Mouse (Mus musculus): ENCODE results near the gene Gm11096. TPM values are rescaled to one million over a fixed set of nuclear protein-coding genes. Genes with fewer than 3 reads are reported as not detected.

Gene Gm11096
- polyA plus RNA-seq (2015; fragmentation: Nextera tagmentation; extraction: Ambion mirVana), result not detected in 2 replicates

DNA sequence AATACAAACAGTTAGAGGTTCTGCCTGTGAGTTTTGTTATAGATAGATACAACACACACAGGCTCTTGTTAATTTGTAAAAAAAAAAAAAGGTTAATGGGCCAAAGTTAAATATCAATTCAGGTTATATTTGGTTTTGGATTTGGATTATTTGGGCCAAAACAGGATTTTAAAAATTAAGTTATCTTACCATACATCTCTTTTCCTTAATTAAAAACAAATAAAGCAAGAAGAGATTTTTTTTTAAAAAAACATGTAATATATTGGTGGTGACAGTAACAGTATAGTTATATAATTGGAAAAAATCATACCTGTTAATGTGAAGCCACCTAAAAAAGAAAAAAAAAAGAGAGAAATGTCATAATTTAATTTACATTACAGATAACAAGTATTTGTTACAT, at the start of gene Gm11096:
TSS of gene Gm11096 (plus strand) at position 301 of the 400 bp plus-strand sequence.
- H3K36me3 ChIP-seq (ENCODE audit: control insufficient read depth, insufficient read depth, low read length), result no peaks in the 10 kb centered on the region
- no peaks in the 10 kb centered on the region for H3K9me3 ChIP-seq (replicated peaks; ENCODE audit: control insufficient read depth, low read length, poor library complexity, severe bottlenecking)
- H3K4me2 ChIP-seq (ENCODE audit: low read length), result no peak within 1 kb of the TSS
- H3K4me1 ChIP-seq (ENCODE audit: control insufficient read depth, insufficient read depth, low read length), result 0 out of 2 replicates have a peak, but pooled peaks cover 2% of the 10 kb centered on the region
- H3K27ac ChIP-seq (ENCODE audit: low read length), result no peak within 1 kb of the TSS
- H3K4me3 ChIP-seq (ENCODE audit: low read depth, low read length), result no peak within 1 kb of the TSS
- H3K27me3 ChIP-seq (ENCODE audit: control insufficient read depth, insufficient read depth, low read depth, low read length), result no peaks in the 10 kb centered on the region
- no peak within 1 kb of the TSS for H3K9ac ChIP-seq (ENCODE audit: low read depth, low read length)
- no peak for ATAC-seq

GRCm38 (mm10) chr17:81393040-81393439, 48.5 kb upstream of the Gm11096 start:
- H3K36me3 ChIP-seq (ENCODE audit: control insufficient read depth, insufficient read depth, low read length), result peaks cover 3% of the 10 kb centered on the region; the same call in 1 of the 2 replicates
- no peak overlapping the region for H3K9ac ChIP-seq (ENCODE audit: low read depth, low read length)
- no peak overlapping the region for H3K27ac ChIP-seq (ENCODE audit: low read length)
- WGBS, result 86% methylated on average over 4 of the region's 4 CpGs
- H3K4me2 ChIP-seq (ENCODE audit: low read length), result no peak overlapping the region
- H3K4me3 ChIP-seq (ENCODE audit: low read depth, low read length), result no peak overlapping the region
- no peaks in the 10 kb centered on the region for H3K27me3 ChIP-seq (ENCODE audit: control insufficient read depth, insufficient read depth, low read depth, low read length)
- no peak for ATAC-seq
- no peaks in the 10 kb centered on the region; the same call in none of the 2 replicates for H3K4me1 ChIP-seq (ENCODE audit: control insufficient read depth, insufficient read depth, low read length)
- H3K9me3 ChIP-seq (replicated peaks; ENCODE audit: control insufficient read depth, low read length, poor library complexity, severe bottlenecking), result no peaks in the 10 kb centered on the region

- 28% methylated on average over 2 of the region's 2 CpGs for WGBS
- H3K27ac ChIP-seq (ENCODE audit: low read length), result 0 out of 2 replicates have a peak overlapping the region, but pooled peaks have one; percentile 2
Measured at GRCm38 (mm10) chr17:81394124-81394523, 47.4 kb upstream of the Gm11096 start.

DNA sequence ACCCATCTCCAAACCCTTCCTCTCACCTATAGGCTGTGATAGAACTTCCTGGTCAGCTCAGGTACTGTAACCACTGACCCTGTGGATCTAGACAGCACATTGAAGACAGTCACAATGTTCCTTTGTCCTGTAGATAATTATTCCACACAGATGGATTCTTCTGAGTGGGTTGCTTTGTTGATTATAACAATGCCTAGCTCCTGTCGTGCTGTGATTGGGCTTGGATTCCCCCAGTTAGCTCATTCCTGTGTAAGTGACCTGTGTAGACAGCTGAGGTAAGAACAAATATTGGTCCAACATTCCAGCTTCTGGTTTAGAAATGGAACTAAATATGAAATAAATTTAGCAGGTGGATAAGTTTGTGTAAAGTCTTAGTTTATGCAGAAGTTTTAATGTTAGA, 44.1 kb upstream of the Gm11096 start:
- Histone ChIP-seq H3K9me3 (replicated peaks; ENCODE audit: control insufficient read depth, low read length, poor library complexity, severe bottlenecking) (no peaks in the 10 kb centered on the region), H3K4me3 (ENCODE audit: low read depth, low read length) (no peak overlapping the region), H3K27ac (ENCODE audit: low read length) (no peak overlapping the region), H3K36me3 (ENCODE audit: control insufficient read depth, insufficient read depth, low read length) (no peaks in the 10 kb centered on the region), H3K4me1 (ENCODE audit: control insufficient read depth, insufficient read depth, low read length) (peaks cover 4% of the 10 kb centered on the region), H3K27me3 (ENCODE audit: control insufficient read depth, insufficient read depth, low read depth, low read length) (no peaks in the 10 kb centered on the region), H3K9ac (ENCODE audit: low read depth, low read length) (no peak overlapping the region), H3K4me2 (ENCODE audit: low read length) (no peak overlapping the region)
- ATAC-seq, result no peak
- 45% methylated on average over 1 of the region's 1 CpGs for WGBS

More at GRCm38 (mm10) chr17:81394124-81394523, 47.4 kb upstream of the Gm11096 start:
- peak; percentile 61; the same call in 1 of the 2 replicates for ATAC-seq
- H3K27me3 ChIP-seq (ENCODE audit: control insufficient read depth, insufficient read depth, low read depth, low read length), result no peaks in the 10 kb centered on the region
- no peaks in the 10 kb centered on the region for H3K36me3 ChIP-seq (ENCODE audit: control insufficient read depth, insufficient read depth, low read length)
- no peak overlapping the region for H3K4me2 ChIP-seq (ENCODE audit: low read length)
- H3K9me3 ChIP-seq (replicated peaks; ENCODE audit: control insufficient read depth, low read length, poor library complexity, severe bottlenecking), result no peaks in the 10 kb centered on the region
- H3K9ac ChIP-seq (ENCODE audit: low read depth, low read length), result no peak overlapping the region
- no peaks in the 10 kb centered on the region; the same call in none of the 2 replicates for H3K4me1 ChIP-seq (ENCODE audit: control insufficient read depth, insufficient read depth, low read length)
- H3K4me3 ChIP-seq (ENCODE audit: low read depth, low read length), result no peak overlapping the region

DNA sequence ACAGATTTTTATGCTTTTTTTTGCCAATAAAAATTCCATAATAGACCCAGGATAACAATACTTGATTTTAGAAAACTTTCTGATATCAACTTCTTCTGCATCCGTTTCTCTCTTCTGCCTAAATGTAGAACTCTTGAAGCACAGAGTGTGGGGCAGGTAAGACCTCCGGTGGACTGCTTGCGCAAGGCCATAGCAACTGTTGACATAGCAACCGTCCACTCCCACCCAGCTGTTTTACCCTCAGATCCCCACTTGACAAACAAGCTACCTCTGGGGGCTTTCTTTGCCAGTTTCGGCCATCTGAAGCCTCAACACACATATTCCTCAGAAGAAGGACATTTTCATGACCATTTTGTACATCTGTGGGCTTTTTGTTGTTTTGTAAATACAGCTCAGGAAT, 41.2 kb upstream of the Gm11096 start:
- no peak for ATAC-seq
- Histone ChIP-seq H3K27ac (ENCODE audit: low read length) (no peak overlapping the region), H3K36me3 (ENCODE audit: control insufficient read depth, insufficient read depth, low read length) (no peaks in the 10 kb centered on the region), H3K9ac (ENCODE audit: low read depth, low read length) (no peak overlapping the region), H3K4me1 (ENCODE audit: control insufficient read depth, insufficient read depth, low read length) (peaks cover 8% of the 10 kb centered on the region; the same call in 1 of the 2 replicates), H3K27me3 (ENCODE audit: control insufficient read depth, insufficient read depth, low read depth, low read length) (no peaks in the 10 kb centered on the region), H3K9me3 (replicated peaks; ENCODE audit: control insufficient read depth, low read length, poor library complexity, severe bottlenecking) (no peaks in the 10 kb centered on the region), H3K4me2 (ENCODE audit: low read length) (no peak overlapping the region), H3K4me3 (ENCODE audit: low read depth, low read length) (no peak overlapping the region)
- 59% methylated on average over 5 of the region's 5 CpGs for WGBS

GRCm38 (mm10) chr17:81402636-81403035, 38.9 kb upstream of the Gm11096 start:
- WGBS, result 67% methylated on average over 2 of the region's 2 CpGs
- Histone ChIP-seq H3K27ac (ENCODE audit: low read length) (no peak overlapping the region), H3K4me3 (ENCODE audit: low read depth, low read length) (no peak overlapping the region), H3K9me3 (replicated peaks; ENCODE audit: control insufficient read depth, low read length, poor library complexity, severe bottlenecking) (no peaks in the 10 kb centered on the region), H3K9ac (ENCODE audit: low read depth, low read length) (no peak overlapping the region), H3K4me1 (ENCODE audit: control insufficient read depth, insufficient read depth, low read length) (peaks cover 8% of the 10 kb centered on the region; the same call in 1 of the 2 replicates), H3K27me3 (ENCODE audit: control insufficient read depth, insufficient read depth, low read depth, low read length) (no peaks in the 10 kb centered on the region), H3K36me3 (ENCODE audit: control insufficient read depth, insufficient read depth, low read length) (peaks cover 3% of the 10 kb centered on the region), H3K4me2 (ENCODE audit: low read length) (no peak overlapping the region)
- ATAC-seq, result no peak

DNA sequence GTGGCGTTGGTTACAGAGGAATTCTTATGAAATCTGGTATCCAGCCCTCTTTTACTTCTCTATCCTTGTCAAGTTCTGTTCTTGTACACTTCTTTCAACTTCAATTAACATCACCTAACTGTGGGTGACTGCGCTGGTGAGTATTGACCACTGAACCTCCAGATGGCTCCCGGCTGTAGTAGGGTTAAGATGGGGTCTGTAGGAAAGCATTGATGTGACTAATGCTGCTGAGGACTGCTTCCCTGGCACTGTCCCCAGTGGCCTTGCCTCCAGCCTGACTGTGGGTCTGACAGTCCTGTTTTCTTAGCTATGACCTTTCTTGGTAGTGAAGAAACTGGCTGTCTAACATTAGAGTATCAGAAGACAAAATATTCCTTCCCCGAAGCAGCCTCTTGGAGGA, 38.4 kb upstream of the Gm11096 start:
- Histone ChIP-seq H3K27me3 (ENCODE audit: control insufficient read depth, insufficient read depth, low read depth, low read length) (no peaks in the 10 kb centered on the region), H3K4me3 (ENCODE audit: low read depth, low read length) (no peak overlapping the region), H3K9me3 (replicated peaks; ENCODE audit: control insufficient read depth, low read length, poor library complexity, severe bottlenecking) (no peaks in the 10 kb centered on the region), H3K27ac (ENCODE audit: low read length) (no peak overlapping the region), H3K36me3 (ENCODE audit: control insufficient read depth, insufficient read depth, low read length) (peaks cover 7% of the 10 kb centered on the region), H3K4me2 (ENCODE audit: low read length) (no peak overlapping the region), H3K9ac (ENCODE audit: low read depth, low read length) (no peak overlapping the region), H3K4me1 (ENCODE audit: control insufficient read depth, insufficient read depth, low read length) (peaks cover 8% of the 10 kb centered on the region; the same call in 1 of the 2 replicates)
- no peak for ATAC-seq
- WGBS, result 91% methylated on average over 4 of the region's 4 CpGs

DNA sequence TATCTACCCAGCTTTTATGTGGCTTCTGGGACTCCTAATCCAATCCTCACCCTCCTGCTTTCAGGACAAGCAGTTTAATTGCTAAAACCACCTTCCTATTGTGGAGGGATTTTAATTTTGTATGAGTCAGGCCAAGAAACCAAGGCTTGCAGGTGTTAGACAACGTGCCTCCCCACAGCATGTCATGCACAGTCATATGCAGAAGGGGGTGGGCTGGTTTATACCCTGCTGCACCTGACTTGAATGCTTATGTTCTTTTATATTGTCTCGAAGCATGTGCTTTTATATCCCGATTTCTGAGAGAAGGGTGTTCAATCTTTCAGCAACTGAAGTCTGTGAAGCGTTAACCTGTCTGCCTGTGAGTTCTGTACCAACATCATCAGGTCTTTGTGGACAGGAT, 37.3 kb upstream of the Gm11096 start:
- 34% methylated on average over 4 of the region's 4 CpGs for WGBS
- no peak overlapping the region for H3K4me2 ChIP-seq (ENCODE audit: low read length)
- peak; percentile 52; the same call in 1 of the 2 replicates for ATAC-seq
- no peak overlapping the region for H3K4me3 ChIP-seq (ENCODE audit: low read depth, low read length)
- peaks cover 12% of the 10 kb centered on the region for H3K36me3 ChIP-seq (ENCODE audit: control insufficient read depth, insufficient read depth, low read length)
- no peak overlapping the region for H3K9ac ChIP-seq (ENCODE audit: low read depth, low read length)
- no peak overlapping the region; the same call in 1 of the 2 replicates for H3K27ac ChIP-seq (ENCODE audit: low read length)
- H3K9me3 ChIP-seq (replicated peaks; ENCODE audit: control insufficient read depth, low read length, poor library complexity, severe bottlenecking), result no peaks in the 10 kb centered on the region
- H3K4me1 ChIP-seq (ENCODE audit: control insufficient read depth, insufficient read depth, low read length), result peaks cover 8% of the 10 kb centered on the region; the same call in 1 of the 2 replicates
- H3K27me3 ChIP-seq (ENCODE audit: control insufficient read depth, insufficient read depth, low read depth, low read length), result no peaks in the 10 kb centered on the region

DNA sequence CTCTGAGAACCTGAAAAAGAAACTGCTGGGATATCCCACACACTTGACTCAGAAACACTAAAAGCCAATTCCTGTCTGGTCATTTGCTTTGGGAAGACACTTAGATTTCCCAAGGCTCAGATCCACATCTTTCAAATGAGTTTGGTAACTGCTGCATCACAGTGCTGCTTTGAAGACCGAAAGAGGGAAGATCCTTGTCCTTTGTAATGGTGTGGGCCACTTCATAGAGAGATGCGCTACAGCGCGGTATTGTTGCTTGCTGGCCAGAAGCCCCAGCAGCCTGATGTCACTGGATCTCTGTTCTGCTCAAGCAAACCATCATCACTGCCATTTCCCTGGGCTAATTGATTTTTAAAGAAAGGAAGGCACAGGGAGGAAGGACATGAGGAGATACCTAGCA, 28.8 kb upstream of the Gm11096 start:
- WGBS, result 89% methylated on average over 4 of the region's 4 CpGs
- H3K9me3 ChIP-seq (replicated peaks; ENCODE audit: control insufficient read depth, low read length, poor library complexity, severe bottlenecking), result no peaks in the 10 kb centered on the region
- no peaks in the 10 kb centered on the region for H3K4me1 ChIP-seq (ENCODE audit: control insufficient read depth, insufficient read depth, low read length)
- H3K27me3 ChIP-seq (ENCODE audit: control insufficient read depth, insufficient read depth, low read depth, low read length), result no peaks in the 10 kb centered on the region
- no peak for ATAC-seq
- H3K36me3 ChIP-seq (ENCODE audit: control insufficient read depth, insufficient read depth, low read length), result peaks cover 8% of the 10 kb centered on the region
- no peak overlapping the region for H3K27ac ChIP-seq (ENCODE audit: low read length)
- H3K9ac ChIP-seq (ENCODE audit: low read depth, low read length), result no peak overlapping the region
- H3K4me3 ChIP-seq (ENCODE audit: low read depth, low read length), result no peak overlapping the region
- no peak overlapping the region for H3K4me2 ChIP-seq (ENCODE audit: low read length)

Data from midbrain, embryonic 16.5 days (tissue).